Mouse (Mus musculus) gastrocnemius, postnatal 36 days (tissue): Measurements from ENCODE around the gene Col23a1. TPM values are rescaled to one million over a fixed set of nuclear protein-coding genes. Genes with fewer than 3 reads are reported as not detected.

ENCODE experiments used
- DNase-seq, 2 experiments: peaks; one replicate each; pipeline ENCODE4 v3.0.0; 2022
- intact Hi-C: fragments of 180-260 bp; cut with DNase I; formaldehyde crosslinking; loops from one replicate; pipeline ENCODE4 v1.15.1; 2025
- long read RNA-seq, 2 experiments: library from polyadenylated mRNA; stranded (forward); transcript quantifications; one replicate each; pipeline ENCODE4 v2.0.0; 2021
- total RNA-seq, 2 experiments: library from RNA; stranded (reverse); gene quantifications; 2 replicates each; pipeline ENCODE4 v1.2.3; 2021

Col23a1 gene
- total RNA-seq = 1 to 10 TPM; 1.4 to 1.5 TPM
- long read RNA-seq, experiment 1 = 0 reads
- long read RNA-seq, experiment 2, partial matches to known transcripts = 0 of 1 reads
- long read RNA-seq, experiment 2, other reads (novel, unspliced or antisense) = 1 of 1 reads

- peak; percentile 67 to 73 for DNase-seq
- intact Hi-C loops = loop anchor here (1.0 to 2.0 kb wide), 2 partner anchors 157 to 245 kb away; no protein-coding TSS in a partner anchor
Measured at GRCm38 (mm10) chr11:51289564-51290041, at the start of gene Col23a1. Gene Col23a1 (plus strand): TSS chr11:51289920.

GRCm38 (mm10) chr11:51242897-51243296, 46.8 kb upstream of the Col23a1 start:
- no peak for DNase-seq
- intact Hi-C loops = no loop called here

DNA sequence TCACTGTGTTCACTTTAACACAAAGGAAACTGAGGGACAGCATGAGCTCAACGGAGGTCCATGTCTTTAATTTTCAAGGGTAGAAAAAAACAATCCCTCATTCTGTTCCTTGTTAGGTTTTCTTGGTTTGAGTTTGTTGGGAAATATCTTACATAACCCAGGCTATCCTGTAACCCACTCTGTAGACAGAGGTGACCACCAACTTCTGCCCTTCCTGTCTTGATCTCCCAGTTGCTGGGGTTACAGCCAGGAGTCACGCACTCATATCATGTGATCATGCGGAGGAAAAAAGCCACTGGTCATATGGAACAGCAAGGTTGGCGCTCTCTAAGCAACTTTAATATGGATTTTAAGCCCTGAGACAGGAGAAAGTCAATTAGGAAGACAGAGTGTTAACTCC, 32.7 kb upstream of the Col23a1 start:
- DNase-seq = no peak
- intact Hi-C loops = loop anchor here (10.0 kb wide), 1 partner anchor 312 kb away; the partner anchor contains the start of gene 4933414I15Rik

DNA sequence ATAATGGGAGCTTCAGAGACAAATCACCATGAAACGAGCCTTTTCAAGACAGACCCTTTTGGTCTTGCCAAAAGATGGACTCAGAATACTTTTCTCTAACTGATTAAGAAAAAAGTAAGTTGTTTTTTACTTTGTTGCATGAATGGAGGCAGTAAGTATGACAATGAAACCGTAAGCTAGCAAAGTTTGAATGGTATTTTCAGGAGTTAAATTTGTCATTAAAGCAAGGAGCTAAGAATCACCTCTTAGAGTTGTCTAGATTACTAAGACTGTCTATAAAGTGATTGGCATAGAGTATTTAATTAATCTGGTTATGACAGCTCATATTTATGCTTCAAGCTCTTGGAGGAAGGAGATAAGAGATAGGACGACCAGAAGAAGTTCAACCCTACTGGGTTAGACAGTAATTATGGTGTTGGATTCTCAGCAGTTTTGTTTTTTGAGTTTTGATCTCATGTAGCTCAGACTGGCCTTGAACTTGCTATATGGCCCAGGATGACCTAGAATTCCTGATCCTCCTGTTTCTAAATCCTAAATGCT, 28.0 kb upstream of the Col23a1 start, which contains the start of gene Clk4:
TSS of gene Clk4 (plus strand) at position 51 of the 540 bp plus-strand sequence.
- DNase-seq = no peak
- intact Hi-C loops = no loop called here

DNA sequence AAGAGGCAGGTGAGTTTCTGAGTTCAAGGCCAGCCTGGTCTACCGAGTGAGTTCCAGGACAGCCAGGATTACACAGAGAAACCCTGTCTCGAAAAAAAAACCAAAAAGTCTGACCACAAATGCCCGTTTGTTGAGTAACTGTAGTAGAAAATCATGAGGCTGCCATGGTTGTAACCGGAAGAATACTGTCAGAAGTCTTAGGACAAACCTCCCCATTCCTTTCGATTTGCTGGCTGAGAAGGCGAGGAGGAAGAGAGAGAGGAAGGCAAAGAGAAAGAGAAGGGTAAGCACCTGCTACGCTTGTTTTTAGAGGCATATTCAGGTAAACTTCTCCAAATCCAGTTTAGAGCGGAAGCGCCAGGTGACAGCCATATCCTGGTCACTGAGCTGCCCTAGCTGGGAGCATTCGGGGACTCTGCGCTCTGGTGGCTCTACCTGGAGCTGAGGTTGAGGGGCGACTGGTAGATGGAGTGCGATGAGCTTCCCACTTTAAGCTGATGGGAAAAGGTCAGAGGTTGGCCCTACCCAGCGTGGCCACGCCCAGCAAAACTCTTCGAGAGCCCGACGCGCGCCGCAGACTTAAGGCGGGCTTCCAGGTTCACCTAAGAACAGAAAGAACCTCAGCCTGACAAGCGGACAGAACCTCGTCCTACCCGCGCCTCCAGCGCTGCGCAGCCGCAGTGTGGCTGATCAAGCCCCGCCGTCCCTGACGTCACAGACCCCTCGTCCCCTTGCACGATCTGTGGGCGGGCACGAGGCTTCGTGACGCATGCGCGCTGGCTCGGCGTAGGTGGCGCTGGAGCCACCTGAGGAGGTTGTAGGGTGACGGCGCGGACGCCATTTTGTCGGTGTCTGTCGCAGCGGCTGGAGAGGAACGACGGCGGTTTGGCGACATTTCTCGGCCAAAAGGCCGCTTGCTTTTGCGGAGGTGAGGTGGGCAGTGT, 27.1 kb upstream of the Col23a1 start, which contains the start of gene BC049762:
TSS of gene BC049762 (minus strand) at position 705 of the 944 bp plus-strand sequence.
- peak; percentile 96 to 99 for DNase-seq
- intact Hi-C loops = no loop called here

DNA sequence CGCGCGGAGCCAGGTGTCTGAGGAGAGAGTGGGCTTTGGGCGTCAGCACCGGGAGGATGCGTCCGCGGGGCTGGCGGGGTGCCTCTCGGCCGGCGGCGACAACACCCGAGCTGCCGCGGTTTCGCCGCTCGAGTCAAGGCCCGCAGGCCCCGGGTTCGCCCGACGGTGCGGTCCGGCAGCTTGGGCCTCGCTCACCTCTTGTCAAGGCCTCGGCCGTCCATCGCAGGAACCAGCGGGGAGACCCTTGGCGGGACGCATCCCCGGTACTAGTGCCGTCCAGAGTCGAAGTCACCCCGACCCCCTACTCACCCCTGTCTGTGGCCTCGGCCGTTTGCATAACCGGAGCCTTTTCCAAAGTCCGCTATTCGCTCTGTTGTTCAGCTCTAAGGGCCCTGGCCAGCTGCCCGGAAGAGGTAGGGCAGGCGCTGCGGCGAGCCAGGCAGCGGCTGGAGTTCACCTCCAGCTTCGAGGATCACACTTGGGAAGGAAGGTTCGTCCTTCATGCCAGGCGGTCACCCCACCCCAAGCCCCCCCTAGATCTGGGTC, 26.4 kb upstream of the Col23a1 start:
- peak in 1 of 2 experiments; percentile 49 for DNase-seq
- intact Hi-C loops = no loop called here

DNA sequence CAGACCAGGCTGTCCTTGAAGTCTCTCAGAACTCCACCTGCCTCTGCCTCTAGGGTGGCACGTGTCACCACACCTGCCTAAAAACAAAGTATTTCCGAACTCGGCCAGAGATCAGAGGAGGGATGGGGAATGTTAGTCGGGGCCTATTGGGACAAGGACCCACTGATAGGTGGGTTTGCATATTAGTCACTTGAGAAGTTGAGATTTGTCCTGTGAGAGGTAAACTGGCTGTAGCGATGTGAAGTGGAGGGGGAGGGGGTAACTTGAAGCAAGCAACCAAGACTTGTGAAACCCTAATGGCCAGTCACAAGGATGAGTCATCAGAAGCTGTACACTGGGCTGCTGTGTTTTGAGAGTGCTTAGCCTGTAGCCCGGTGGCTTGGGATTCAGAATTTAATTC, 25.4 kb upstream of the Col23a1 start:
- peak in 1 of 2 experiments; percentile 14 for DNase-seq
- intact Hi-C loops = no loop called here

DNA sequence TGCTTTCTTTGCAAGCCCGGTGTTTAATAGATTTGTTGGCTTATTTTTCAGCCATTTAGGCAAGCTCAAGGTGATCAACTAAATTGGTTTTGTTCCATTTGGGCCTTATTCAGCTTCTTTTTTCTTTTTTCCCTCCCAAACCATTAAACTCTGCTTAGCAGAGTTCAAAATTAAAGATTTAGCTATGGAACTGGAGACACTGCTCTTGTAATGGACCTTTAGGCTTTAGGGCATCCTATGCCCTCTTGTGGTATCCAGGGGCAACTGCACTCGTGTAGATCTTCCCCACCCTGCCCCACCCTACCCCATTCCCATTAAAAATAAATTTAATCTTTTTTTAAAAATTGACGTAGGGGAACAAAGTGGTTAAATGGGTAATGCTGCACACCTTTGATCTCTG, 24.4 kb upstream of the Col23a1 start:
- DNase-seq = no peak
- intact Hi-C loops = no loop called here

GRCm38 (mm10) chr11:51274418-51274817, 15.3 kb upstream of the Col23a1 start:
- intact Hi-C loops = no loop called here
- no peak for DNase-seq

DNA sequence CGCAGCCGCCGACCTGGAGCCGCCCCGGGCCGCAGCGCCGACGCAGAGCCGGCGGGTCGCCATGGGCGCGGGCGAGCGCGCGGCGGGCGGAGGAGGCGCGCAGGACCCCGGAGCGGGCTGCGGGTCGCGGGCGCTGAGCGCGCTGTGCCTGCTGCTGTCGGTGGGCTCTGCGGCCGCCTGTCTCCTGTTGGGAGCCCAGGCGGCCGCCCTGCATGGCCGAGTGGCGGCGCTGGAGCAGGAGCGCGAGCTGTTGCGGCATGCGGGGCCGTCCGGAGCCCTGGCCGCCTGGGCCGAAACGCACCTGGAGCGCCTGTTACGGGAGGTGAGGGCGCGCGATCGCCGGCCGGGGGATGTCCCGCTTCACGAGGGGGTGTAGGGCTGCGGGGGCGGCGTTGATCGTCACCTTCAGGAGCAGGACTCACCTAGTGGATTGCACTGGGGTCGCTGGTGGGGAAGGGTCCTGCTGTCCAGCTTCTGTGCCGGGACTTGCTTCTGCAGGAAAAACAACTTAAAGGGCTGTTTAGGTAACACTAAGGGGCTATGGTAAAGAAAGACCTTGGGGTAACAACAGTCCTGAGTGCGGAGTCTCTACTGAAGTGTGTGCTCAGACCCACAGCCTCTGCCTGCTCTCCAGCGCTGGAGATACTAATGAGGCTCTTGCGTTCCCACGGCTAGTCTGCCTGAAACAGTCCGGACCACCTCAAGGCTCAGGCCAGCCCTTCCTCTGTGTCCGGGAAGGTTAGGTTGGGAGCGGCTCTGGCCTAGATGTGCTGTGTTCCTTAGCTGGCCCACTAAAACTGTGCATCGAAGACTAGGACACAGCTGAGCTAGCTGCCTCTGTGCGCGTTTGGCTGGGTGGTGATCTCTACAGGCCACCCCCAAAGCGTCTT, 591 bp downstream of the Col23a1 start:
- intact Hi-C loops = no loop called here
- peak; percentile 16 to 19 for DNase-seq

GRCm38 (mm10) chr11:51293956-51294530, 4.3 kb downstream of the Col23a1 start:
- intact Hi-C loops = no loop called here
- DNase-seq = no peak

GRCm38 (mm10) chr11:51295742-51296141, 6.0 kb downstream of the Col23a1 start:
- intact Hi-C loops = no loop called here
- DNase-seq = no peak

GRCm38 (mm10) chr11:51298691-51299090, 9.0 kb downstream of the Col23a1 start:
- intact Hi-C loops = no loop called here
- no peak for DNase-seq

GRCm38 (mm10) chr11:51302396-51302795, 12.7 kb downstream of the Col23a1 start:
- intact Hi-C loops = no loop called here

GRCm38 (mm10) chr11:51303981-51304553, 14.3 kb downstream of the Col23a1 start:
- no peak for DNase-seq
- intact Hi-C loops = no loop called here

More at GRCm38 (mm10) chr11:51302396-51302795, 12.7 kb downstream of the Col23a1 start:
- no peak for DNase-seq

DNA sequence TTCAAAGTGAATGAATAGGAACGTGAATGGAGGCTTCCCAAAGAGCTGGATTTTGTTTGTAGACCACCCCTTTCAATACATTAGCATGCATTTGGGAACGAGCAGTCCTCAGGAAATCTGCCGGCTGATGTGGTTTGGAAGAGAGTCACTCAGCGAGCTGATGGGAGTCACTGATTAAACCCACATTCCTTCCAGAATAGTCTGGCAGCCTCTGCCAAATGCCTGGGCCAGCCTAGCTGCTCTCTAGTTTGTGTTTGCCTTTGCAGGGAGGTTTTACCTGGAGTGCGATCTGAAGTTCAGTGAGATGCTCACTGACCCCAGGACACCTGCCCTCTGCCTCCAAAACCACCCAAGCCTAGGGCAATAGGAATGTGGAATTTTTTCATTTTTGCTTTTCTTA, 18.6 kb downstream of the Col23a1 start:
- intact Hi-C loops = no loop called here
- no peak for DNase-seq

GRCm38 (mm10) chr11:51311846-51312245, 22.1 kb downstream of the Col23a1 start:
- intact Hi-C loops = no loop called here
- DNase-seq = no peak

GRCm38 (mm10) chr11:51315991-51316810, 26.5 kb downstream of the Col23a1 start:
- no peak for DNase-seq
- intact Hi-C loops = no loop called here
